Mouse (Mus musculus) thymus, postnatal 0 days (tissue): ENCODE results near the gene Flcn. TPM values are rescaled to one million over a fixed set of nuclear protein-coding genes. Genes with fewer than 3 reads are reported as not detected.
"Not testable (repeated sequence)": the region's sequence is repeated elsewhere in the genome, so short reads cannot be mapped to it uniquely, and the experiment has no call there.

Experiments
- DNase-seq: peaks from one replicate; pipeline ENCODE4 v3.0.0-alpha.2; 2015; ENCODE audit warnings: low spot score
- polyA plus RNA-seq: library from polyadenylated mRNA; unstranded; fragments of >200 nt; fragmentation: Nextera tagmentation; extraction: Ambion mirVana; gene quantifications from 2 replicates; pipeline ENCODE4 v1.2.1, GENCODE M21; 2015

Gene Flcn
- 31.4 and 32.2 TPM in 2 replicates for polyA plus RNA-seq

GRCm38 (mm10) chr11:59809670-59810474 is at the start of gene Flcn:
TSS of gene Flcn (minus strand) at chr11:59810016.
- peak; percentile 88 for DNase-seq

- no peak for DNase-seq
Observed at GRCm38 (mm10) chr11:59852865-59853264, 43.0 kb upstream of the Flcn start.

GRCm38 (mm10) chr11:59847891-59848884 is 38.4 kb upstream of the Flcn start:
- DNase-seq = peak; percentile 56

- DNase-seq = peak; percentile 70
Observed at GRCm38 (mm10) chr11:59847131-59847530, 37.3 kb upstream of the Flcn start.

- DNase-seq = no peak
Observed at GRCm38 (mm10) chr11:59846311-59846710, 36.5 kb upstream of the Flcn start.

- peak; percentile 98 for DNase-seq
Observed at GRCm38 (mm10) chr11:59839459-59840126, 29.8 kb upstream of the Flcn start, which contains the start of gene Cops3. TSS of gene Cops3 (minus strand) at chr11:59839838.

GRCm38 (mm10) chr11:59839008-59839458 is 29.2 kb upstream of the Flcn start, which contains the start of gene Nt5m:
TSS of gene Nt5m (plus strand) at chr11:59839447.
- peak; percentile 95 for DNase-seq

- no peak for DNase-seq
Observed at GRCm38 (mm10) chr11:59838426-59838825, 28.6 kb upstream of the Flcn start.

GRCm38 (mm10) chr11:59837789-59838188 is 28.0 kb upstream of the Flcn start:
- DNase-seq = not testable (repeated sequence)

- DNase-seq = no peak
Observed at GRCm38 (mm10) chr11:59821625-59822024, 11.8 kb upstream of the Flcn start.

- no peak for DNase-seq
Observed at GRCm38 (mm10) chr11:59817916-59818315, 8.1 kb upstream of the Flcn start.

- DNase-seq = no peak
Observed at GRCm38 (mm10) chr11:59815482-59816065, 5.8 kb upstream of the Flcn start.

GRCm38 (mm10) chr11:59814936-59815335 is 5.1 kb upstream of the Flcn start:
- DNase-seq = no peak

GRCm38 (mm10) chr11:59814311-59814710 is 4.5 kb upstream of the Flcn start:
- DNase-seq = no peak

- DNase-seq = no peak
Observed at GRCm38 (mm10) chr11:59813276-59813675, 3.5 kb upstream of the Flcn start.

- DNase-seq = no peak
Observed at GRCm38 (mm10) chr11:59811211-59811610, 1.4 kb upstream of the Flcn start.

GRCm38 (mm10) chr11:59810480-59811158 is 803 bp upstream of the Flcn start:
- DNase-seq = no peak

GRCm38 (mm10) chr11:59809071-59809669 is 646 bp downstream of the Flcn start:
- DNase-seq = peak; percentile 28

GRCm38 (mm10) chr11:59808170-59808960 is 1.5 kb downstream of the Flcn start:
- no peak for DNase-seq
